Mouse (Mus musculus) CH12.LX (cell line): ENCODE results near the gene Eef1e1.
"Not testable (repeated sequence)": the region's sequence is repeated elsewhere in the genome, so short reads cannot be mapped to it uniquely, and the experiment has no call there.

Experiments used
- HCFC1 ChIP-seq: IDR thresholded peaks from 2 replicates; pipeline ENCODE4 v1.6.1; 2012; ENCODE audit warnings: low read depth, mild to moderate bottlenecking, inconsistent platforms, low read length, improper control_type of control experiment
- KAT2A ChIP-seq: IDR thresholded peaks from 2 replicates; pipeline ENCODE4 v1.6.1; 2012; ENCODE audit warnings: low read length, improper control_type of control experiment, inconsistent platforms; ENCODE audit not compliant: insufficient replicate concordance
- POLR2A ChIP-seq: IDR thresholded peaks from 2 replicates; pipeline ENCODE4 v1.6.1; 2011; ENCODE audit warnings: low read depth, mild to moderate bottlenecking, improper control_type of control experiment, low read length
- POLR2AphosphoS2 ChIP-seq: IDR thresholded peaks from 2 replicates; pipeline ENCODE4 v1.6.1; 2011; ENCODE audit warnings: low read depth, low read length, improper control_type of control experiment
- USF1 ChIP-seq: IDR thresholded peaks from 2 replicates; pipeline ENCODE4 v1.6.1; 2014; ENCODE audit warnings: low read depth, mild to moderate bottlenecking, inconsistent platforms, low read length, improper control_type of control experiment

DNA sequence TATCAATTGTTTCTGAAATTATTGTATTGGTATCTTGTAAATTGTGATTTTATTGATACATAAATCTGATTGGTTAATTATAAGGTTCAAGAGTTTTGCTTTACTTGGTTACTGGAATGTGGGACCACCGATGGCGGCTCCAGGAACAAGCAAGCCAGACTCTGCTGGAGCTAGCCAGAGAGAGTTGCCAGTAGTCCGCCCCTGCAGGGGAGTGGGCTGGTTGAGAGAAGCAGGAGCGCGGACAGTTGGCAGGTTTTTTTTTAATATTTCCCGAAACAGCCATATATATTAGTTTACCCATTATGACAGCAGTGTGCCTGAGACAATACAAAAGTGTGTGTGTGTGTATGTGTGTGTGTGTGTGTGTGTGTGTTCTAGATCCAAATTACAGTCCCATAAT lies 12.6 kb upstream of the Eef1e1 start:
- not testable (repeated sequence) for TF ChIP-seq POLR2A, KAT2A, USF1, HCFC1, POLR2AphosphoS2
